15 mouse cellular contexts compared by ENCODE assay signal in genomic region chr13:82371579-82371978, GRCm38 (mm10).
"Had no signal": no experiment of that assay in that cellular context is flagged by ENCODE, and none has a peak within 500 bp of the region (broad histone marks: within the 10 kb centered on the region; RNA-seq: fewer than 3 reads in every experiment).

No protein-coding gene starts in this region.

- H3K4me1 ChIP-seq: neural tube, embryonic 15.5 days; stomach, embryonic 15.5 days had no signal

- H3K4me2 ChIP-seq: neural tube, embryonic 15.5 days; stomach, embryonic 15.5 days had no signal

- H3K27me3 ChIP-seq: neural tube, embryonic 15.5 days; stomach, embryonic 15.5 days had no signal

- H3K27ac ChIP-seq: neural tube, embryonic 15.5 days; stomach, embryonic 15.5 days; stomach, postnatal 0 days had no signal

- H3K36me3 ChIP-seq: neural tube, embryonic 15.5 days; stomach, embryonic 15.5 days had no signal

- H3K4me3 ChIP-seq: neural tube, embryonic 15.5 days; stomach, embryonic 15.5 days had no signal

- H3K9ac ChIP-seq: neural tube, embryonic 15.5 days; stomach, embryonic 15.5 days had no signal

- DNase-seq: retina, postnatal 1 day; right cerebral cortex, adult 18-20 months; right cerebral cortex, postnatal 14 days; right cerebral cortex, postnatal 25 days; right cerebral cortex, postnatal 4 days; spleen, adult 18-20 months; thymus, adult 18-20 months; thymus, adult 2 months; thymus, postnatal 14 days; thymus, postnatal 25 days; thymus, postnatal 36 days; thymus, postnatal 4 days had no signal

- H3K9me3 ChIP-seq: neural tube, embryonic 15.5 days; stomach, embryonic 15.5 days had no signal
